Mouse (Mus musculus) brown adipose tissue, adult 24 weeks (tissue): ENCODE measurements around the gene Alox12e. TPM values are rescaled to one million over a fixed set of nuclear protein-coding genes. Genes with fewer than 3 reads are reported as not detected.

ENCODE experiments used
- polyA plus RNA-seq: library from polyadenylated mRNA; stranded (reverse); fragments of >200 nt; gene quantifications from 2 replicates; pipeline ENCODE4 v1.2.4, GENCODE M21; 2012; ENCODE audit not compliant: missing spikeins, insufficient read depth, insufficient read length

Alox12e gene
- polyA plus RNA-seq, 1 experiment, result not detected

Other genes with a start within 250 kb of the Alox12e start
- gene Asgr2, start 230.0 kb downstream of the Alox12e start, polyA plus RNA-seq, result not detected in 2 replicates
- gene Mgl2, start 192.3 kb downstream of the Alox12e start, polyA plus RNA-seq, result 13.1 and 16.8 TPM in 2 replicates
- 8.7 and 15.9 TPM in 2 replicates for gene Clec10a, start 166.4 kb downstream of the Alox12e start, polyA plus RNA-seq
- not detected in 2 replicates for gene Slc16a11, start 109.9 kb downstream of the Alox12e start, polyA plus RNA-seq
- 0.67 and 2.2 TPM in 2 replicates for gene Slc16a13, start 101.6 kb downstream of the Alox12e start, polyA plus RNA-seq
- 7.0 and 13.4 TPM in 2 replicates for gene Bcl6b, start 92.8 kb downstream of the Alox12e start, polyA plus RNA-seq
- 28.7 and 40.6 TPM in 2 replicates for gene 0610010K14Rik, start 84.7 kb downstream of the Alox12e start, polyA plus RNA-seq
- gene Gm21988, start 82.8 kb downstream of the Alox12e start, polyA plus RNA-seq, result 4.0 and 4.8 TPM in 2 replicates
- 214 and 232 TPM in 2 replicates for gene Rnasek, start 82.8 kb downstream of the Alox12e start, polyA plus RNA-seq
- gene Alox12, start 67.3 kb downstream of the Alox12e start, polyA plus RNA-seq, result 0.44 and 1.5 TPM in 2 replicates
- 0.46 and 0.55 TPM in 2 replicates for gene Alox15, start 29.4 kb upstream of the Alox12e start, polyA plus RNA-seq
- gene Pelp1, start 87.4 kb upstream of the Alox12e start, polyA plus RNA-seq, result 4.6 and 5.4 TPM in 2 replicates
- 8.2 and 13.4 TPM in 2 replicates for gene Arrb2, start 110.0 kb upstream of the Alox12e start, polyA plus RNA-seq
- 15.0 and 16.7 TPM in 2 replicates for gene Med11, start 129.3 kb upstream of the Alox12e start, polyA plus RNA-seq
- 0.42 TPM in 1 of 2 replicates, not detected in the other for gene Zmynd15, start 136.8 kb upstream of the Alox12e start, polyA plus RNA-seq
- gene Cxcl16, start 137.4 kb upstream of the Alox12e start, polyA plus RNA-seq, result 5.0 TPM in 2 replicates
- gene Tm4sf5, start 182.6 kb upstream of the Alox12e start, polyA plus RNA-seq, result not detected in 2 replicates
- gene Vmo1, start 192.0 kb upstream of the Alox12e start, polyA plus RNA-seq, result not detected in 2 replicates
- gene Gltpd2, start 196.6 kb upstream of the Alox12e start, polyA plus RNA-seq, result not detected in 2 replicates
- gene Psmb6, start 202.7 kb upstream of the Alox12e start, polyA plus RNA-seq, result 221 and 229 TPM in 2 replicates
- not detected in 2 replicates for gene Gm40193, start 210.3 kb upstream of the Alox12e start, polyA plus RNA-seq
- 2.2 and 5.9 TPM in 2 replicates for gene Pld2, start 217.4 kb upstream of the Alox12e start, polyA plus RNA-seq
- gene Mink1, start 240.3 kb upstream of the Alox12e start, polyA plus RNA-seq, result 14.5 and 18.5 TPM in 2 replicates